Mouse (Mus musculus) embryo, embryonic 9.5 days (tissue): ENCODE data around the gene Ccnt2.
A peak's percentile ranks its signal among the peaks of the same experiment; 100 is the strongest.
"Not testable (repeated sequence)": the region's sequence is repeated elsewhere in the genome, so short reads cannot be mapped to it uniquely, and the experiment has no call there.

Source experiments
- DNase-seq: peaks from one replicate; pipeline ENCODE4 v3.0.0-alpha.2; 2017; ENCODE audit errors: extremely low spot score

The Ccnt2 gene

GRCm38 (mm10) chr1:127773803-127774500 is at the start of gene Ccnt2:
Gene Ccnt2 (plus strand): TSS chr1:127774164.
- DNase-seq = peak; percentile 99

DNA sequence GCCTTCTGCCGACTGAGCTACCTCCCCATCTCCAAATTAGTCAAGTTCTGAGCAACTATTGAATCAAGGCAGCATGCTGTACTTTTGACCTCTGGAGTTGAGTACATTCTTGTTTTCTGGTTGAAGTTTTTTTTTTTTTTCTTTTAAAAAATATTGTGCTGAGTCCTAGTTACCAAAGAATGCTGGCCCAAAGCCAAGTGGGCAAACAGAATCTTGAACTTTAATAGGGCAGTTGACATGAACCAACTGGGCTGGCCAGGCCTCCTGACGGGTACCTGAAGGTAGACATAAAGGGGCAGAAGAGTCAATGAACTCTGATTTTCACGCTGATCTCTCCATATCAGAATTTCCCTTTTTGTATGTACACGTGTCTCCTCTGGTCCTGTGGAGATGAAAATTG is 44.9 kb upstream of the Ccnt2 start, which contains the start of gene Acmsd:
Gene Acmsd (plus strand): TSS at position 318 of the 400 bp plus-strand sequence.
- no peak for DNase-seq

- no peak for DNase-seq
Observed at GRCm38 (mm10) chr1:127731086-127731485, 42.9 kb upstream of the Ccnt2 start.

DNA sequence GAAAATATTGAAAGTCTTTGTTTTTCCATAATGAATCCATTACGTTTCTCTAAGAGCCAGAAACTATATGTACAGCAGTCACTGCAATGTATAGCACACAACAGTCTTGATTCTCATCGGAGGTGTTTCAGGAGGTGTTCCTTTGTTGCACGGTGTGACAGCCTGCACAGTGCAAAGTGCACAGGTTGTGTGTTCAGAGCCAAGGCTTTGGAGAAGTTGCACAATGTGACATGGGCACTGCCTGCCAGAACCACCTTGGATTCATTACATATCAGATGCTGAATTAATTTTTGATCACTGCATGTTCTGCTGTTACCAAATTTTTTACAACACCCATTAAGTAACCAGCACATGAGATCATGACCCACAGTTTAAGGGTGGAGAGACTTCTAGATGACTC is 41.5 kb upstream of the Ccnt2 start:
- no peak for DNase-seq

DNA sequence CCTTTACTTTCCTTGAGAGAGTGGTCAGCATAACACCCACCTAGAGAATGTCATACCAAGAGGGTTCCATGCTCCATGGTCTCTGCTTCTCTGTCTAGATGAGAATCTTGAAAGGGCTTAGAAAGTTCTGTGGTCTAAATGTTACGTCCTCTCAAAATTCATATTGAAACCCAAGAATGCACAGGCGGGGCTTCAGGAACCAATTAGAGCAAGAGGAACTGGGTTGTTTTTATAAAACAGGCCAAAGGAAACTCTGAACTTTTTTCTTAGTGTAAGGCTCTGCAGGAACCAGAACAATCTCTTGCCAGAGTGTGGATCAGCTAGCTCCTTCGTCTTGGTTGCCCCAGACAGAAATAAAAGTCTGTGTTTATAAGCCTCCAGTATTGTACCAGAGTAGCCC is 41.1 kb upstream of the Ccnt2 start:
- no peak for DNase-seq

GRCm38 (mm10) chr1:127735356-127735755 is 38.6 kb upstream of the Ccnt2 start:
- no peak for DNase-seq

DNA sequence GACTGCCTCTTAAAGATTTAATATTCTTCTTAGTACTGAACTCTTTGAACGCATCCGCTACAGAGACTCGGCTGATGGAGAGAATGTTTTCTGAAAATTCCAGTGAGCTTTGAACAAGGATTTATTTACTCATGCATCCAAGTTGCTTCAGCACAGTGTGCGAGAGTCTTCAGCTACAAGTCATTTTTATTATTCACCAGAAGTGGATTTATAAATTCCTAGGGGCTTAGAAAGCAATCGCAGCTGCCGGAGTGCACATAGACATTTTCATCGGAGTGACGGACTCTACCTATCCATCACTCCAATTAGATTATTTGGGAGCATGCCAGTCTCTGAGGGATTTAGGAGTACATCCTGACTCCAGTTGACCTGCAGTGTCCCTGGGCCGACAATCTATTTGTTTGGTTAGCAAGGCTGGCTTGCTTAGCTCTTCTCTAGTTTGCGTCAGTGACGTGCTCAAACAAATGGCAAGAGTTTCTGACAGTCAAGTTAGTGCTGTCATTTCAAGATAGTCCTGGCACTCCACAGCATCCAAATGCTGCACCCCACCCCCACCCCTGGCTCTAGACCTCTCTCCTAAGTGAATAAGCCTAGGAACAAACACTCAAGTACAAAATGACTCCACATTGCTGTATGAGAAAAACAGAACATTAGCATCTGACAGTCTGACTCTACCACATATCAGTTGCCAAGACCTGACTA is 23.4 kb upstream of the Ccnt2 start:
- DNase-seq = no peak

- no peak for DNase-seq
Observed at GRCm38 (mm10) chr1:127755806-127756205, 18.2 kb upstream of the Ccnt2 start.

DNA sequence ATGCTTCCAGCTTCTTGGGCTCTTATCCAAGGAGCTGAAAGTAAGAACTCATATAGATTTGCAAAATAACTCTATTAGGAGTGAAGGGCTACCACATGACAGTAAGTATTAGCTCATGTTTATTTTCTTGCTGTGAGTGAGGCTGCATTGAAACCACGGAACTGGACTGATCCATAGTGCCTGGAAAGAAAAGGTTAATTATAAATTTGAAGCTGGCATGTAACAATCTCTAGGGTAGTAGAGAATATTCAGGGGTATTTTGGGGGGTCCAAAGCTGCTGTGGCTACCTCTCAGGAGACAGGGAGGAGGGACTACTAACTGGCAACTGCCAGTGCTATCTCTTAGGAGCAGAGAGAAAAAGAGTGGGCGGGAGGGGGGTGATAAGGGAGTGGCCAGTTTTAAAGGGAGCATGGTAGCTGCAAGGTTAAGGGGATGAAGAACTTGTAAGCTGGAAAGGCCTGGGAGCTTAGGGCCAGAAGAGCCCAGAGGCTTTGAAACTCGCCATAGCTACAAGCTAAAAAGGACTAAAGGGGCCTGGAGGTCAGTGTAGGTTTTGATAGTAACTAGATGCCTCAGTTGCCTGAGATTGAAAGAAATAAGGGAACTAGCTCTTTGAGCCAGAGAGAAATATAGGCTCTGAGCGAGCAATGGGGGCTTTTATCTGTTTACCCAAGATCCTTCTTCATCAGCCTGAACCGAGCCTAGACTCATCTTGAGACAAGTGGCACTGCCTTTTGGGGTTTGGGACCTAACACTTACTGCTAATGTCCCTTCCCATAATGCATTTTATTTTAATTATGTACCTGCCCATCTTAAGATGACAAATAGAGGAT is 17.4 kb upstream of the Ccnt2 start:
- no peak for DNase-seq

- not testable (repeated sequence) for DNase-seq
Observed at GRCm38 (mm10) chr1:127757164-127757545, 16.8 kb upstream of the Ccnt2 start.

GRCm38 (mm10) chr1:127765468-127765867 is 8.5 kb upstream of the Ccnt2 start:
- no peak for DNase-seq

GRCm38 (mm10) chr1:127766741-127767140 is 7.2 kb upstream of the Ccnt2 start:
- DNase-seq = no peak

- DNase-seq = no peak
Observed at GRCm38 (mm10) chr1:127773198-127773802, 664 bp upstream of the Ccnt2 start.

DNA sequence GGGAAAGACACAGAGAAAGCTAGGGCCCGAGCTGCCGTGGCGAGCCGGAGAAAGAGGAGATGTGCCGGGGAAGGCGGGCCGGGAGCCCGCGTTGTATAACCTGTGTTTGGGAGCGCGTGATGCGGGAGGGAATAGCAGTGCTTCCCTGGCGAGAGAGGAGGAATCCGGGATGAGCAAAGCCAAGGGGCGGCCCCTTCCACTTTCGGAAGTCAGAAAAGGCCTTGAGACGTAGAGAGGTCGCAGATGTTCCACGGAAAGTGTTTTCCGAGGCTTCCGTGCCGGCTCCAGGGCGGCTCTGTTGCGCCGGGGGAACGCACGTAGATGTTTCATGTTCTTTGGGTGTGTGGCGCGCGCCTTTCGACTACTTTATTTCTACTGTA is 527 bp downstream of the Ccnt2 start:
- no peak for DNase-seq

DNA sequence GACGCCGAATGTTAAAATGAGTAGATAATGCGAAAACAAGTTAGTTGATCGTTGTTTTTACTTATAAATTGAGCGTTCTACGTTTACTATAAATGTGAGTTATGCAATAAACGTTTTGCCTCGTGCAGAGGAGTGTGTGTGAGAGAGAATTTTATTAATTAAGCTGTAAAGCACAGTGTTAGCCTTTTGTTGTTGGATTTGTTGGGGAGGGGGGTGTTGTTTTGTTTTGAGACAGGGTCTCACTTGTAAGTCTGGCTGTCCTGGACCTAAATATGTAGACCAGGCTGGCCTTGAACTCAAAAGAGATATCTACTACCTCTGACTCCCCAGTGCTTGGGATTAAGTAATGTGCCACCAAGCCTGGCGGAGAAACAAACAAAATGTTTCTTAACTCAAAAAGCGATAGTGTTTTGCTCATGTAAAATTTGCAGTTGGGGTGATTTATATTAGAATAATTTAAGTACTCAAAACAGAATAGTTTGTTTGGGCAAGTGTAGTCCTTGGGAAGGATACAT is 1.3 kb downstream of the Ccnt2 start:
- no peak for DNase-seq

- DNase-seq = no peak
Observed at GRCm38 (mm10) chr1:127776246-127776645, 2.3 kb downstream of the Ccnt2 start.

- DNase-seq = no peak
Observed at GRCm38 (mm10) chr1:127778611-127779010, 4.6 kb downstream of the Ccnt2 start.

GRCm38 (mm10) chr1:127780142-127780541 is 6.2 kb downstream of the Ccnt2 start:
- DNase-seq = no peak

DNA sequence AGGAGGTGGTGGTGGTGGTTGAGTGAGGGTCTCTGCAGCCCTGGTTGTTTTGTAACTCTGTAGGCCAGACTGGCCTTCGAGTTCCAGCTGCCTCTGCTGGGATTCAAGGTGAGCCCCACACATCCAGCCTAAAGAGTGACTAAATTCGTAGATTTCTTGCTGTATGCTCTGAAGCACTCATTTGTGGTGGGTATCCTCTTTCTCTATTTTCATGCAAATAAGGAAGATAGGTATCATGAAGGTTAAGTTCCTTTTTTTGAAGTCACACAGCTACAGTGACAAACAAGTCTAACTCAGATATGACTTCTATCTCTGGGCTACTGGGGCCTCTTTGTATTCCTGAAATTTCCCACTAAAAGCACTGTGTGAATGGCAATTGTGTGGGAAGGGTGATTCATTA is 6.9 kb downstream of the Ccnt2 start:
- DNase-seq = no peak

- no peak for DNase-seq
Observed at GRCm38 (mm10) chr1:127783862-127784261, 9.9 kb downstream of the Ccnt2 start.

DNA sequence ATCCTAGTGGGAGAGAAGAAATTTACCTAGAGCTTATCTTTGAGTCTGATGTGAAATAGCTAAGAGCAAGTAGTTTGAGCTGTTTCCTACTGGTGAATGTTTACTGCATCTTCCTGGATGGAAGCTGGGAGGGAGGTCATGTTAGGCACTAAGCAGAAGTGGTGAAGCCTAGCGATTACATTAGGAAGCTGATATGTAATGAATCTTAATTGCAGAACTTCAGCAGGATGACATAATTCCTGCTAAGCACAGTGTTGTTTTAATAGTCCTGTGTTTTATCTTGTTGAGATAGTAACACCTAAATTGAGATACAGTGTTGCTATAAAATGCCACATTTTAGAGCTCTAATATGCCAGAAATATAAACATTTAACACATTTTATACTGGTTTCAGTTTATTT is 11.9 kb downstream of the Ccnt2 start:
- no peak for DNase-seq

GRCm38 (mm10) chr1:127788943-127789342 is 15.0 kb downstream of the Ccnt2 start:
- no peak for DNase-seq
